In genomic region chr9:42357585-42357984, GRCm38 (mm10) we compare ENCODE assay signal across 25 mouse cellular contexts.
"Had no signal": no experiment of that assay in that cellular context is flagged by ENCODE, and none has a peak within 500 bp of the region (broad histone marks: within the 10 kb centered on the region; RNA-seq: fewer than 3 reads in every experiment).

No protein-coding gene starts in this region.

- H3K4me2 ChIP-seq: heart, embryonic 11.5 days; heart, embryonic 13.5 days; heart, embryonic 15.5 days; hindbrain, embryonic 13.5 days; hindbrain, embryonic 15.5 days; kidney, embryonic 15.5 days; limb, embryonic 12.5 days had no signal

- H3K36me3 ChIP-seq: heart, embryonic 13.5 days; heart, embryonic 15.5 days; hindbrain, embryonic 13.5 days; hindbrain, embryonic 15.5 days; kidney, embryonic 15.5 days; limb, embryonic 10.5 days; limb, embryonic 12.5 days had no signal

- ATAC-seq: hindbrain, postnatal 0 days; intestine, embryonic 16.5 days had no signal

- DNase-seq: gastrocnemius, postnatal 14 days; gastrocnemius, postnatal 36 days; heart, adult 11 months; heart, adult 2 months; heart, postnatal 14 days; heart, postnatal 36 days; kidney, adult 11 months; kidney, adult 2 months; kidney, adult 9 months; kidney, postnatal 14 days; kidney, postnatal 4 days; liver had no signal

- H3K27me3 ChIP-seq: hindbrain, embryonic 13.5 days; hindbrain, embryonic 15.5 days; kidney, embryonic 15.5 days; limb, embryonic 12.5 days had no signal

- H3K9me3 ChIP-seq: heart, embryonic 13.5 days; heart, embryonic 15.5 days; hindbrain, embryonic 13.5 days; hindbrain, embryonic 15.5 days; kidney, embryonic 15.5 days; limb, embryonic 10.5 days; limb, embryonic 12.5 days had no signal

- H3K27ac ChIP-seq: heart, adult 2 months; heart, embryonic 13.5 days; heart, embryonic 15.5 days; hindbrain, embryonic 13.5 days; hindbrain, embryonic 15.5 days; hindbrain, postnatal 0 days; kidney, embryonic 15.5 days; kidney, postnatal 0 days; layer of hippocampus, adult 2 months; left cerebral cortex, adult 2 months; limb, embryonic 10.5 days; limb, embryonic 12.5 days had no signal

- H3K4me3 ChIP-seq: heart, adult 2 months; heart, embryonic 13.5 days; heart, embryonic 15.5 days; hindbrain, embryonic 13.5 days; hindbrain, embryonic 15.5 days; kidney, embryonic 15.5 days; layer of hippocampus, adult 2 months; left cerebral cortex, adult 2 months; limb, embryonic 10.5 days; limb, embryonic 12.5 days had no signal

- H3K9ac ChIP-seq: heart, embryonic 13.5 days; heart, embryonic 15.5 days; hindbrain, embryonic 13.5 days; hindbrain, embryonic 15.5 days; kidney, embryonic 15.5 days; limb, embryonic 12.5 days had no signal

- H3K4me1 ChIP-seq: heart, embryonic 13.5 days; heart, embryonic 15.5 days; hindbrain, embryonic 15.5 days; kidney, embryonic 15.5 days; limb, embryonic 10.5 days; limb, embryonic 12.5 days had no signal
